Mouse (Mus musculus) lung, embryonic 16.5 days (tissue): ENCODE data around the gene Plekhg1. TPM values are rescaled to one million over a fixed set of nuclear protein-coding genes. Genes with fewer than 3 reads are reported as not detected.

Source experiments
- ATAC-seq: fragments of 200-750 bp; cut with Nextera tagmentation; 2 replicates; pipeline ENCODE4 v1.8.0; 2017; ENCODE audit warnings: low read depth, mild to moderate bottlenecking, moderate library complexity
- H3K27ac ChIP-seq: fragments of 300-500 bp; sonication (generic); 2 replicates; pipeline ENCODE4 v1.5.1; 2014; ENCODE audit warnings: mild to moderate bottlenecking, control low read depth, low read length
- H3K27me3 ChIP-seq: fragments of 300-500 bp; sonication (generic); 2 replicates; pipeline ENCODE4 v1.6.1; 2014; ENCODE audit warnings: low read depth, low read length, mixed read lengths; ENCODE audit not compliant: control insufficient read depth, insufficient read depth
- H3K36me3 ChIP-seq: fragments of 300-500 bp; sonication (generic); 2 replicates; pipeline ENCODE4 v1.6.1; 2014; ENCODE audit warnings: low read length; ENCODE audit not compliant: control insufficient read depth, insufficient read depth
- H3K4me1 ChIP-seq: fragments of 300-500 bp; sonication (generic); replicated peaks from 2 replicates; pipeline ENCODE4 v1.6.1; 2014; ENCODE audit warnings: low read length, mixed read lengths; ENCODE audit not compliant: control insufficient read depth, insufficient read depth
- H3K4me2 ChIP-seq: fragments of 300-500 bp; sonication (generic); 2 replicates; pipeline ENCODE4 v1.6.1; 2014; ENCODE audit warnings: low read depth, low read length, control low read depth
- H3K4me3 ChIP-seq: fragments of 300-500 bp; sonication (generic); 2 replicates; pipeline ENCODE4 v1.5.1; 2014; ENCODE audit warnings: mild to moderate bottlenecking, low read length, control low read depth
- H3K9ac ChIP-seq: fragments of 300-500 bp; sonication (generic); 2 replicates; pipeline ENCODE4 v1.6.1; 2014; ENCODE audit warnings: low read length, control low read depth
- H3K9me3 ChIP-seq: fragments of 300-500 bp; sonication (generic); 2 replicates; pipeline ENCODE4 v1.6.1; 2016; ENCODE audit warnings: low read length; ENCODE audit not compliant: control insufficient read depth
- WGBS: fragments of 180-500 bp; shearing (Covaris S2); extraction: QIAGEN DNeasy Blood & Tissue Kit; methylation state at CpG from one replicate; pipeline ENCODE4 v1.1.7; 2014; 5-methylcytosine and 5-hydroxymethylcytosine counted together
- polyA plus RNA-seq: library from polyadenylated mRNA; unstranded; fragments of >200 nt; fragmentation: Nextera tagmentation; extraction: Ambion mirVana; gene quantifications from 2 replicates; pipeline ENCODE4 v1.2.1, GENCODE M21; 2015

Gene Plekhg1
- polyA plus RNA-seq, 1 experiment from 2014 or later, result 11.9 TPM

DNA sequence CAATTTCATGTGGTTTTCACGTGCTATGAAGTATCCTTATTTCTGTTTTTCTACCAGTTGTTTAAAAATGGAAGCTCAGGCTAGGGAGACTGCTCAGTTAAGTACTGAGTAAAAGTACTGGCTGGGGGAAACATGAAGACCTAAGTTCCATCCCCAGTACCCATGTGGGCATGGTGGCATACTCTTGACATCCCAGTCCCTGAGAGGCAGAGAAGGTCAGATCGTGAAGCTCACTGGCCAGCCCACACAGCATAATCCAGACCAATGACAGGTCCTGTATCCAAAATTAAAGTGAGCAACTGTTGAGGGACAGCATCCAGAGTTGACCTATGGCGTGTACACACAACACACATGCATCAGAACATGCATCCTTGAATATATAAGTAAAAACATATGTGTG is 234.2 kb downstream of the Plekhg1 start:
- no peak overlapping the region for H3K4me3 ChIP-seq
- no peak for ATAC-seq
- H3K27ac ChIP-seq, result no peak overlapping the region
- 0 out of 2 replicates have a peak overlapping the region, but pooled peaks have one; percentile 8 for H3K9ac ChIP-seq
- WGBS, result 66% methylated on average over 3 of the region's 3 CpGs
- H3K27me3 ChIP-seq, result no peaks in the 10 kb centered on the region
- H3K36me3 ChIP-seq, result peaks cover 3% of the 10 kb centered on the region
- H3K4me1 ChIP-seq, result peaks cover 28% of the 10 kb centered on the region
- H3K4me2 ChIP-seq, result peak overlapping the region; percentile 21
- H3K9me3 ChIP-seq, result no peaks in the 10 kb centered on the region

DNA sequence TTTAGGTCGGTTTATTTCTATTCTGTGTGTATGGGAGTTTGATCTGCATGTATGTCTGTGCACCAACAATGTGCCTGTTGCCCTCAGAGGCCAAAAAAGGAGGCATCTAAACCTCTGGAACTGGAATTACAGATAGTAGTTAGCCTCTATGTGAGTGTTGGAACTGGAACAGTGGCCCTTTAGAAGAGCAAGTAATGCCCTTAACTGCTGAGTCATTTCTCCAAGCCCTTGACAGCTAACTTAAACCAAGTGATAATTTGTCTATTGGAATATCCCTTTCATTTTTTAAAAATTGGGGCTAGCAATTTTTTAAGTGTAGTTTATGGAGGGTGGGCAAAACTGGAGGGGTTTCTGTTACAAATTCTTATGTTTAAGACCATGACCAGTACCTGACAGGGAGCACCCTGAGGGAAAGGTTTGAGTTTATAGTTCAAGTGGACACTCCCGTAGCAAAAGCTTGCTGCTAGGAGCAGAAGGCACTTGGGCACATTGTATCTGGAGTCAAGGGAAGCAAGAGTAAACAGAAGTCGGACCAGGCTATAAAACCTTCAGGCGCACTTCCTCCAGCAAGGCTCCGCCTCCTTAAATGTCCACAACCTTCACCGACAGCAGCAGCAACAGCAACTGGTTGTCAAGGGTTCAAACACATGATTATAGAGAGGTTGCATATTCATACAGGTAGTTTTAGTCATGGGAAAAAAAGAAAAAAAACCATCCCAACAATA is 235.9 kb downstream of the Plekhg1 start:
- Histone ChIP-seq H3K27me3 (no peaks in the 10 kb centered on the region), H3K4me1 (peaks cover 28% of the 10 kb centered on the region), H3K9ac (no peak overlapping the region), H3K4me3 (no peak overlapping the region), H3K9me3 (no peaks in the 10 kb centered on the region), H3K36me3 (peaks cover 16% of the 10 kb centered on the region), H3K27ac (peak overlapping the region; percentile 27; the same call in 1 of the 2 replicates), H3K4me2 (0 out of 2 replicates have a peak overlapping the region, but pooled peaks have one; percentile 20)
- ATAC-seq, result no peak
- WGBS, result 32% methylated on average over 6 of the region's 6 CpGs

DNA sequence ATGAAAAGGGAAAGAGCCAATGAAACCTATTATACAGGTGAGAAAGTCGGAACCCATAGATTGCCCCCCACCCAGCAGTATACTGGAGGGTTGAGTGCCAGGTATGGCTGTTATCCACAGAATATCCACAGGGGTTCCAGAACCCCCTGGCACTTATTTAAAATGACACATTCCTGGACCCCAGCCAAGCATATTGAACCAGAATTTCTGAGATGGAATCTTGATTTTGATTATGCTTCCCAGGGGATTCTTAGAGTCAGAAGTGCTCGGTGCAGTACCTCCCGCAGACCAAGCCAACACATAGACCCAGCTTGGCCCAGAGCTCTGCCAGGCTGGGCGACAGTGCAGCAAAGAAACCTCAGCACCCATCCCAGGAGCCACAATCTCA is 236.5 kb downstream of the Plekhg1 start:
- no peaks in the 10 kb centered on the region for H3K27me3 ChIP-seq
- peaks cover 28% of the 10 kb centered on the region for H3K4me1 ChIP-seq
- no peaks in the 10 kb centered on the region for H3K9me3 ChIP-seq
- H3K4me3 ChIP-seq, result no peak overlapping the region
- WGBS, result 65% methylated on average over 4 of the region's 4 CpGs
- no peak for ATAC-seq
- H3K9ac ChIP-seq, result no peak overlapping the region
- peaks cover 19% of the 10 kb centered on the region for H3K36me3 ChIP-seq
- H3K27ac ChIP-seq, result peak overlapping the region; percentile 5; the same call in 1 of the 2 replicates
- H3K4me2 ChIP-seq, result no peak overlapping the region

DNA sequence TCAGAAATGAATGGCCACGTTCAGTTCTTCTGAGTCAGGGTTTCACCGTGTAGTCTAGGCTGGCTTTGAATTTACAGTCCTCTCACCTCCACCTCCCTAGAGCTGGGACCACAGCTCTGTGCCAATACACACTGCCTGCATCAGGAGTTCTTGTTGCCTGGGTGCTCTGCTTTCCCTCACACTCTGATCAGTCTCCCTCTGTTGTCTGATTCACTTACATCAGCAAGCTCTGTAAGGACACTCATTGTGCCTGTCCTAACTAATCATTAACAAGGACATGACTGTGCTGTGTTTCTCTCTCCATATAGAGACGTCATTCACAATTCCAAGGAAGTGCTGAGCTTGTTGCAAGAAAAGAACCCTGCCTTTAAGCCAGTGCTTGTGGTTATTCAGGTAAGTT is 238.2 kb downstream of the Plekhg1 start:
- no peak for ATAC-seq
- H3K4me1 ChIP-seq, result peaks cover 28% of the 10 kb centered on the region
- H3K9ac ChIP-seq, result no peak overlapping the region
- H3K36me3 ChIP-seq, result peaks cover 19% of the 10 kb centered on the region
- no peaks in the 10 kb centered on the region for H3K27me3 ChIP-seq
- no peak overlapping the region for H3K4me3 ChIP-seq
- H3K27ac ChIP-seq, result no peak overlapping the region
- 46% methylated on average over 3 of the region's 3 CpGs for WGBS
- no peak overlapping the region for H3K4me2 ChIP-seq
- no peaks in the 10 kb centered on the region for H3K9me3 ChIP-seq

DNA sequence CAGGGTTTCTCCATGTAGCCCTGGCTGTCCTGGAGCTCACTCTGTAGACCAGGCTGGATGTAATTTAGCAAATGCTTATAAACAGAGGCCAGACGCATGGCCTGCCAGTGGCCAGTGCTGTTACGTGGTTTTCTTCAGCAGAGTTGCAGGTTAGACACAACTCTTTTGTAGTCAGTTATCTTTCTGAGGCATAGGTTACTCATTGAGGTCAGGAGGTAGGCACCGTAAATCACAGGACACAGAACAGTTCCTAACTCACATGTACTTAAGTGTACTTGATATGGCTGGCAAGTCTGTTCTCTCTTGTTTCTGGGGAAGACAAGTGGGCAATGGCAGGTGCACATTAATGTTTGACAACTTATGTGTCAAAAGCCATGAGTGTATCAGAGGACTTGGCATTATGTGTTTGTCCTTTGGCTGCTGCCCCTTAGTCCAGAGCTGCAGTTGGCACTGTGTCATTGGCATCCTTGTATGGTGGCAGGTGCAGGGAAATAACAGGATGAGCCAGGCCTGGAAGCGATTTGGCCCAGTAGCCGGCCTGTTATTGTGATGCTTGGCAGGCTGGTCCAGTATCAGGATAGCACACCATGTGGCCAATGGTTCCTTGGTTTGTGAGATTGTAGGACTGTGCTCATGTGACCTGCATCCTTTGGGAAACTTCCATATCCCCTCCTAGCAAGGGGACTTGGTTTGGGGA is 238.8 kb downstream of the Plekhg1 start:
- Histone ChIP-seq H3K4me3 (no peak overlapping the region), H3K9me3 (no peaks in the 10 kb centered on the region), H3K27ac (no peak overlapping the region), H3K4me1 (peaks cover 28% of the 10 kb centered on the region), H3K9ac (no peak overlapping the region), H3K36me3 (peaks cover 19% of the 10 kb centered on the region), H3K4me2 (no peak overlapping the region), H3K27me3 (no peaks in the 10 kb centered on the region)
- no peak for ATAC-seq
- WGBS, result 82% methylated on average over 5 of the region's 5 CpGs

DNA sequence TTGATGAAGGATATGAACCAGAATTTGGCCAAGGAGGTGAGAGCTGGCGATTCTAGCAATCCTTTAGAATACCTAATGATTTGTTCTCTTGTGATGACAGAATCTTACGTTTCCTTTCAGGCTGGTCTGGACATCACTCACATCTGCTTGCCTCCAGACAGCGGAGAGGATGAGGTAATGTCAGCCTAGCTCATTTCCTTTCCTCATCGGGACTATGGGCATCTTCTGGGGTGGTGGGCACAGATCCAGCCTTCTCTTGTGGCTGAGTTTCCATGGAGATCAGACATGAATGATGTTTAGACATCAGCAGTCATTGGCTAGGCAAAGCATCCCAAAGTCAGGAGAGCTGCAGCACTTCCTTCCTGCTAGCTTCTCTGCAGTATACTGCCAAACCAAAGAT is 240.1 kb downstream of the Plekhg1 start:
- no peak overlapping the region for H3K9ac ChIP-seq
- H3K36me3 ChIP-seq, result peaks cover 24% of the 10 kb centered on the region
- H3K4me3 ChIP-seq, result no peak overlapping the region
- no peak overlapping the region for H3K4me2 ChIP-seq
- no peak for ATAC-seq
- H3K27ac ChIP-seq, result no peak overlapping the region
- 72% methylated on average over 4 of the region's 4 CpGs for WGBS
- no peaks in the 10 kb centered on the region for H3K27me3 ChIP-seq
- H3K4me1 ChIP-seq, result peaks cover 20% of the 10 kb centered on the region
- no peaks in the 10 kb centered on the region for H3K9me3 ChIP-seq

DNA sequence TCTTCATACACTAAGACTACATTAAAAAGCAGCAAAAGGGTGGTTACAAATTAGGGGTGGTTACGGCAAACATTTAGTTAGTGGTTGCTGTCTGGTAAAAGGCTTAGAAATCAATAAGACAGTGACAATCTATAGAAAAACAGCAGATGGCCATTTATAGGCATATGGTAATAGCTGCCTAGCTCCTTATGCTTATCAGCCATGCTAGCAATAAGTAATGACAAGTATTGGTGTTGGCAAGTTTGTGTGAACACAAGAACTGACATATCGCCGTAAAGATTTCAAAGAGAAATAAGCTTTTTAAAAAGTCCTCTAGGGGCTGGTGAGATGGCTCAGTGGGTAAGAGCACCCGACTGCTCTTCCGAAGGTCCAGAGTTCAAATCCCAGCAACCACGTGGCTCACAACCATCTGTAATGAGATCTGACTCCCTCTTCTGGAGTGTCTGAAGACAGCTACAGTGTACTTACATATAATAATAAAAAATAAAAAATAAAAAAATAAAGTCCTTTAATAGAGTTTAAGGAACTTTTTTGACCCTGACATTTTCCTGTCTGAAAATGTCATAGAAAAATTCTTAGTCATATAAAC is 250.2 kb downstream of the Plekhg1 start:
- no peak overlapping the region for H3K4me2 ChIP-seq
- H3K9me3 ChIP-seq, result no peaks in the 10 kb centered on the region
- peaks cover 19% of the 10 kb centered on the region for H3K36me3 ChIP-seq
- H3K4me3 ChIP-seq, result no peak overlapping the region
- no peak overlapping the region for H3K27ac ChIP-seq
- 92% methylated on average over 6 of the region's 6 CpGs for WGBS
- H3K9ac ChIP-seq, result no peak overlapping the region
- no peaks in the 10 kb centered on the region for H3K4me1 ChIP-seq
- no peaks in the 10 kb centered on the region for H3K27me3 ChIP-seq
- no peak for ATAC-seq

DNA sequence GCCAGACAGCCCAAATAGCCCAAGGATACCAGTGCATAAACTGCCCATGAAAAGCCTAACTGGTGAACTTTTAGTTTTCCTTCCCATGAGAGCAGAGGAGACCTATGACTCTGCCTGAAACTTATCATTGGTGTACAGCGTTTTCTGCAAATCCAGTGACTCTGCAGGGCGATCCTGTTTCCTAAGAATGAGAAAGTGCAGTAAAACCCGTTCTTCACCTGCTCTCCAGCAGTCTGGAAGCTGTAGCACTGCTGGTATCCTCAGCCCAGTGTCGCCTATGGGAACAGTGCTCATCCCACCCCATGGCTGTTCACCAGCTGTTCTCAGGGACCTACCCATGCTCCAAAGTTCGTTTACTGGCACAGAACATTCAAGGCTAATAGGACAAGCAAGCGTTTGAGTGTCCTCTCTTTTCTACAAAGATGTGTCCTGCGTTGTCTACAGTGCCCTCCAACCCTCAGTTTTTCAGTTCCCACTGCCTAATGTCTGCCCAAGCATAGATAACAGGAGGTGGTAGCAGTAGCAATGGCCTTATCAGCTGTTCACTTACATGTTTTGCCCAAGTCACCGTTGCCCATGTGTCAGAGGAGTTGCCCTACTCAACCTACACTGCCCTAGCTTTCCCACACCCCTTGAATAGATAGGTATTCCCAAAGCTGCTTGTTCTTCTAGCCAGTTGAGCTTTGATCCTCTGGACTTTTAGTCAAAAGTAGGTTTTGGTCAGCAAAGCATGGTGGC is 253.4 kb downstream of the Plekhg1 start:
- Histone ChIP-seq H3K4me3 (no peak overlapping the region), H3K36me3 (peaks cover 17% of the 10 kb centered on the region), H3K4me1 (peaks cover 3% of the 10 kb centered on the region; the same call in 1 of the 2 replicates), H3K27me3 (no peaks in the 10 kb centered on the region), H3K4me2 (no peak overlapping the region), H3K9ac (no peak overlapping the region), H3K9me3 (no peaks in the 10 kb centered on the region), H3K27ac (no peak overlapping the region)
- no peak for ATAC-seq
- 83% methylated on average over 8 of the region's 8 CpGs for WGBS

DNA sequence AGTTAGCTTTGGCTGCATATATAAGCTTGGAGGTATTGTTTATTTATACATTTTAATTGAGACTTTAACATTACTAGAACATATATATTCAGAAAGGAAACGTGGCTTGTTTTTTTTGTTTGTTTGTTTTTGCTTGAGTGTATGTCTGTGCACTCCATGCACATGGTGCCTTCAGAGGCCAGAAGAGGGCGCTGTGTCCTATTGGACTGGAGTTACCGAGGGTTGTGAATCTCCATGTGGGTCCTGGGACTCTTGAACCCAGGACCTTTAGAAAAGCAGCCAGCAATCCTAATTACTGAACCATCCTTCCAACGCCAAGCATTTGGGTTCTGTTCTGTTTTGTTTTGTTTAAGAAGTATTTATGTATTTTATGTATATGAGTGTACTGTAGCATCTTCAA is 255.1 kb downstream of the Plekhg1 start:
- H3K27ac ChIP-seq, result no peak overlapping the region

More for the DNA sequence above, 255.1 kb downstream of the Plekhg1 start:
- H3K9ac ChIP-seq, result no peak overlapping the region
- WGBS, result 75% methylated on average over 4 of the region's 4 CpGs
- peaks cover 3% of the 10 kb centered on the region; the same call in 1 of the 2 replicates for H3K4me1 ChIP-seq
- H3K4me3 ChIP-seq, result no peak overlapping the region
- H3K27me3 ChIP-seq, result no peaks in the 10 kb centered on the region
- no peak for ATAC-seq
- no peak overlapping the region for H3K4me2 ChIP-seq
- peaks cover 9% of the 10 kb centered on the region for H3K36me3 ChIP-seq
- H3K9me3 ChIP-seq, result no peaks in the 10 kb centered on the region
